Mouse (Mus musculus): ENCODE measurements at regions not wholly inside any gene's neighbourhood (a gene's known extent, or its start where the extent isn't known, plus 50 kb on each side); places are given as distances from the start of the nearest gene placed in this dataset.
"Not testable (repeated sequence)": the region's sequence is repeated elsewhere in the genome, so short reads cannot be mapped to it uniquely, and the experiment has no call there.

GRCm38 (mm10) chr1:193506991-193507390, 136.9 kb upstream of the Camk1g start:
- Histone ChIP-seq H3K4me2 (ENCODE audit: low read depth, severe bottlenecking) (no peak overlapping the region), H3K9ac (ENCODE audit: low read length) (no peak overlapping the region), H3K27me3 (ENCODE audit: control insufficient read depth, insufficient read depth, low read length) (no peaks in the 10 kb centered on the region), H3K9me3 (ENCODE audit: control insufficient read depth, low read length) (no peaks in the 10 kb centered on the region), H3K4me1 (ENCODE audit: control insufficient read depth, insufficient read depth, low read length) (no peaks in the 10 kb centered on the region), H3K4me3 (ENCODE audit: low read depth, low read length) (no peak overlapping the region), H3K27ac (replicated peaks; ENCODE audit: low read depth, low read length) (no peak overlapping the region), H3K36me3 (ENCODE audit: control insufficient read depth, insufficient read depth, low read length) (no peaks in the 10 kb centered on the region)
- DNase-seq (ENCODE audit: low spot score) = no peak
- ATAC-seq (ENCODE audit: insufficient number of reproducible peaks, low FRiP score, low TSS enrichment, low read depth) = no peak
- 78% methylated on average over 3 of the region's 3 CpGs for WGBS

GRCm38 (mm10) chr1:193505381-193505780, 135.3 kb upstream of the Camk1g start:
- H3K36me3 ChIP-seq (ENCODE audit: control insufficient read depth, insufficient read depth, low read length) = no peaks in the 10 kb centered on the region
- ATAC-seq (ENCODE audit: insufficient number of reproducible peaks, low FRiP score, low TSS enrichment, low read depth) = no peak
- H3K27ac ChIP-seq (replicated peaks; ENCODE audit: low read depth, low read length) = no peak overlapping the region
- DNase-seq (ENCODE audit: low spot score) = no peak
- no peak overlapping the region for H3K4me2 ChIP-seq (ENCODE audit: low read depth, severe bottlenecking)
- no peaks in the 10 kb centered on the region for H3K4me1 ChIP-seq (ENCODE audit: control insufficient read depth, insufficient read depth, low read length)
- 47% methylated on average over 3 of the region's 3 CpGs for WGBS
- no peaks in the 10 kb centered on the region for H3K9me3 ChIP-seq (ENCODE audit: control insufficient read depth, low read length)
- no peak overlapping the region for H3K4me3 ChIP-seq (ENCODE audit: low read depth, low read length)
- H3K27me3 ChIP-seq (ENCODE audit: control insufficient read depth, insufficient read depth, low read length) = no peaks in the 10 kb centered on the region
- H3K9ac ChIP-seq (ENCODE audit: low read length) = no peak overlapping the region

GRCm38 (mm10) chr1:193504611-193505010, 134.5 kb upstream of the Camk1g start:
- Histone ChIP-seq H3K9me3 (ENCODE audit: control insufficient read depth, low read length) (no peaks in the 10 kb centered on the region), H3K4me2 (ENCODE audit: low read depth, severe bottlenecking) (no peak overlapping the region), H3K27me3 (ENCODE audit: control insufficient read depth, insufficient read depth, low read length) (no peaks in the 10 kb centered on the region), H3K9ac (ENCODE audit: low read length) (no peak overlapping the region), H3K36me3 (ENCODE audit: control insufficient read depth, insufficient read depth, low read length) (no peaks in the 10 kb centered on the region), H3K4me1 (ENCODE audit: control insufficient read depth, insufficient read depth, low read length) (no peaks in the 10 kb centered on the region), H3K27ac (replicated peaks; ENCODE audit: low read depth, low read length) (no peak overlapping the region), H3K4me3 (ENCODE audit: low read depth, low read length) (no peak overlapping the region)
- no peak for ATAC-seq (ENCODE audit: insufficient number of reproducible peaks, low FRiP score, low TSS enrichment, low read depth)
- no peak for DNase-seq (ENCODE audit: low spot score)
- WGBS = 34% methylated on average over 3 of the region's 3 CpGs

GRCm38 (mm10) chr1:193503624-193504325, 133.7 kb upstream of the Camk1g start:
- Histone ChIP-seq H3K27me3 (ENCODE audit: control insufficient read depth, insufficient read depth, low read length) (no peaks in the 10 kb centered on the region), H3K9ac (ENCODE audit: low read length) (no peak overlapping the region), H3K9me3 (ENCODE audit: control insufficient read depth, low read length) (no peaks in the 10 kb centered on the region), H3K36me3 (ENCODE audit: control insufficient read depth, insufficient read depth, low read length) (no peaks in the 10 kb centered on the region), H3K27ac (replicated peaks; ENCODE audit: low read depth, low read length) (no peak overlapping the region), H3K4me1 (ENCODE audit: control insufficient read depth, insufficient read depth, low read length) (no peaks in the 10 kb centered on the region), H3K4me2 (ENCODE audit: low read depth, severe bottlenecking) (no peak overlapping the region), H3K4me3 (ENCODE audit: low read depth, low read length) (no peak overlapping the region)
- DNase-seq (ENCODE audit: low spot score) (peak; percentile 74), ATAC-seq (ENCODE audit: insufficient number of reproducible peaks, low FRiP score, low TSS enrichment, low read depth) (no peak)
- 30% methylated on average over 3 of the region's 3 CpGs for WGBS

DNA sequence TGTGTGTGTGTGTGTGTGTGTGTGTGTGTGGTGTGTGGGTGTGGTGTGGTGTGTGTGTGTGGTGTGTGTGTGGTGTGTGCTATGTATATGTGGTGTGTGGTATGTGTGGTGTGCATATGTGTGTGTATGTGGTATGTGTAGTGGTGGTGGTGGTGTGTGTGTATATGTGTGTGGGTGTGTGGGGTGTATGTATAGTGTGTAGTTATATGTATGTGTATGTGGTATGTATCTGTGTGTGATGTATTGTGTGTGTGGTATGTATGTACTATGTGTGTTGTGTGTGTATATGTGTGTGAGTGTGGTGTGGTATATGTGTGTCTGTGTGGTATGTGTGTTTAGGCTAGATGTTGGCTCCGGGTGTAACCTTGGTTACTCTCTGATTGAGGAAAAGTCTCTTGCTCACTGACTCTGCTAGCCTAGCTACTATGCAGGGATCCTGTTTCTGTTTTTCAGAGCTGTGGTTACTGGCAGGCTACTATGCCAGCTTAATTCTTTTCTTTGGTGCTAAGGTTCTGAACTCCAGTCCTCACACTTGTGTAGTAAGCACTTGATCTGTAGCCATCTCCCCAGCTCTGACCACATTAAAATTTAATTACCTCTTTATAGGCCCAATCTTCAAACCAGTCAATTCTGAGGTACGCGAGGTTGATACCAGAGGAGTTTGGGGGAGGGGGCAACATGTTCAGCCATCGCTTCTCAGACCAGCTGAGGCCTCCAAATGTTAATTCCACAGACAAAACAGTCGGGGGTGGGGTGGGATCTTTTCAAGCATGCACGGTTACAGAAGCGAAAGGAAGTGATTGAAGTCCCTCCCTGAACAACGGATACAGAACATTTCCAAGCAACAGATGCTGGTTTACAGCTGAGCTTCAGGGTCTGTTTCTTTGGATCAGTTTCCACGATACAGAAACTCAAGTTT, 126.4 kb upstream of the Camk1g start:
- Histone ChIP-seq H3K36me3 (ENCODE audit: control insufficient read depth, insufficient read depth, low read length) (no peaks in the 10 kb centered on the region), H3K27ac (replicated peaks; ENCODE audit: low read depth, low read length) (no peak overlapping the region), H3K9ac (ENCODE audit: low read length) (no peak overlapping the region), H3K4me2 (ENCODE audit: low read depth, severe bottlenecking) (no peak overlapping the region), H3K4me3 (ENCODE audit: low read depth, low read length) (no peak overlapping the region), H3K27me3 (ENCODE audit: control insufficient read depth, insufficient read depth, low read length) (no peaks in the 10 kb centered on the region), H3K9me3 (ENCODE audit: control insufficient read depth, low read length) (no peaks in the 10 kb centered on the region), H3K4me1 (ENCODE audit: control insufficient read depth, insufficient read depth, low read length) (peaks cover 8% of the 10 kb centered on the region; the same call in 1 of the 2 replicates)
- ATAC-seq (ENCODE audit: insufficient number of reproducible peaks, low FRiP score, low TSS enrichment, low read depth) = peak; percentile 64; the same call in 1 of the 2 replicates
- no peak for DNase-seq (ENCODE audit: low spot score)
- WGBS = 41% methylated on average over 9 of the region's 9 CpGs

DNA sequence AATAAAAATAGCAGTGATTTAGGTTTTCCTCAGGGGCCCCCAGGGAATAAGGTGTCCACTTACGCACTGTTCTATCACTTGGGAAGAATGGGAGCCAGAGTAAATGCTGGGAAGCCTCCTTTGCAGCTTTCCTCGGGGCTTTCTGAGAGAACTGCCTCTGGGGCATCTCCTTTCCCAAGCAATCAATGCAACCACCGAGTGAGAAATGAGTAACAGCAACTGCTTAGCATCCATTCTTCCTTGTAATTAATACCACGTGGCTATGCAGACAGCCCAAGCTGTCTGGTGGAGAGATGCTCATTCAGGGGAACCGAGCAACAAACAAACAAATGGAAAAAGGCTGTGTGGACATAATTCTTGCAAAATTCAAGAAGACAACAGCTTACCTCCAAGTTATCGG, 117.9 kb upstream of the Camk1g start:
- H3K36me3 ChIP-seq (ENCODE audit: control insufficient read depth, insufficient read depth, low read length) = no peaks in the 10 kb centered on the region
- 31% methylated on average over 6 of the region's 6 CpGs for WGBS
- no peak overlapping the region for H3K4me2 ChIP-seq (ENCODE audit: low read depth, severe bottlenecking)
- peaks cover 4% of the 10 kb centered on the region; the same call in 1 of the 2 replicates for H3K4me1 ChIP-seq (ENCODE audit: control insufficient read depth, insufficient read depth, low read length)
- no peak overlapping the region for H3K4me3 ChIP-seq (ENCODE audit: low read depth, low read length)
- no peak overlapping the region for H3K27ac ChIP-seq (replicated peaks; ENCODE audit: low read depth, low read length)
- H3K9ac ChIP-seq (ENCODE audit: low read length) = no peak overlapping the region
- no peaks in the 10 kb centered on the region for H3K9me3 ChIP-seq (ENCODE audit: control insufficient read depth, low read length)
- H3K27me3 ChIP-seq (ENCODE audit: control insufficient read depth, insufficient read depth, low read length) = no peaks in the 10 kb centered on the region
- DNase-seq (ENCODE audit: low spot score) = no peak
- no peak for ATAC-seq (ENCODE audit: insufficient number of reproducible peaks, low FRiP score, low TSS enrichment, low read depth)

DNA sequence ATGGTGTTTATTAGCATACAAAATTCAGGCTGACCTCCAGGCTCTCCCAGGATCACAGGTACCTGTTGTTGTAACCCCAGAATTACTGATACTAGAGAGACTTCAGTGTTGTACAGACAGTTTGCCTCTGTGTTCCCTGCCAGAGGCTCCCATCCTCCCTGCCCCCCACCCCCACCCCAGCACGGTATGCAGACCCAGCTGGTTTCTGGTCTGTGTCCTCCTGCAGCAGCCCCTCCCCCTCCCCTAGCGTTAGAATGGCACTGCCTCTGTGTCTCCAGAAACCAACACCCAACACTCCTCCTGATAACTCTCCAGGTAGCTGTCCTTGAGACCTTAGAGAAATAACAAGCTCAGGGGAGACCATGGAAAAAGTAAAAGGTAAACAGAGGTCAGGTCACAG, 116.6 kb upstream of the Camk1g start:
- not testable (repeated sequence) for H3K27me3 ChIP-seq (ENCODE audit: control insufficient read depth, insufficient read depth, low read length); H3K4me3 ChIP-seq (ENCODE audit: low read depth, low read length); DNase-seq (ENCODE audit: low spot score); H3K4me1 ChIP-seq (ENCODE audit: control insufficient read depth, insufficient read depth, low read length); H3K9ac ChIP-seq (ENCODE audit: low read length); H3K36me3 ChIP-seq (ENCODE audit: control insufficient read depth, insufficient read depth, low read length); H3K4me2 ChIP-seq (ENCODE audit: low read depth, severe bottlenecking); H3K9me3 ChIP-seq (ENCODE audit: control insufficient read depth, low read length); ATAC-seq (ENCODE audit: insufficient number of reproducible peaks, low FRiP score, low TSS enrichment, low read depth); H3K27ac ChIP-seq (replicated peaks; ENCODE audit: low read depth, low read length)
- 3% methylated on average over 2 of the region's 2 CpGs for WGBS

DNA sequence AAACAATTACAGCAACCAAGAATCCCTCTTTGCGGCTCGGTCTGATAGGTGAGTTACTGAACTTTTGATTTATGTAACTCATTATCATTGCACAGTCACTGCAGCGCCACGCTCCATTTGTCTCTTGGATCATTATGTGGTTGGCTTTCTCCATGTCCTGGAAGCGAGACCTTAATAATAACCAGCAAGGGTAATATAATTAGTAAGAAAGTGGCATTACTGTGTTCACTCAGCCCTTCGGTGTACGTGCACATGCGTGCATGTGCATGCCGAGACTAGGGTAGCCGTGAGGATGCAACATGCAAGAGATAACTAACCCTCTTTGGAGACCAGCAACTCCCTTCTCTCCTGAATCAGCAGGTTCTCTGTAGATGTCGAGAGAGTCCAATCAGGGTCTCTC, 114.9 kb upstream of the Camk1g start:
- WGBS = 67% methylated on average over 11 of the region's 11 CpGs
- Histone ChIP-seq H3K27ac (replicated peaks; ENCODE audit: low read depth, low read length) (no peak overlapping the region), H3K4me1 (ENCODE audit: control insufficient read depth, insufficient read depth, low read length) (peaks cover 4% of the 10 kb centered on the region; the same call in 1 of the 2 replicates), H3K27me3 (ENCODE audit: control insufficient read depth, insufficient read depth, low read length) (no peaks in the 10 kb centered on the region), H3K4me2 (ENCODE audit: low read depth, severe bottlenecking) (no peak overlapping the region), H3K9ac (ENCODE audit: low read length) (no peak overlapping the region), H3K9me3 (ENCODE audit: control insufficient read depth, low read length) (no peaks in the 10 kb centered on the region), H3K4me3 (ENCODE audit: low read depth, low read length) (no peak overlapping the region), H3K36me3 (ENCODE audit: control insufficient read depth, insufficient read depth, low read length) (no peaks in the 10 kb centered on the region)
- DNase-seq (ENCODE audit: low spot score) (no peak), ATAC-seq (ENCODE audit: insufficient number of reproducible peaks, low FRiP score, low TSS enrichment, low read depth) (no peak)
